Mouse (Mus musculus): Measurements from ENCODE around the gene Eci1. TPM values are rescaled to one million over a fixed set of nuclear protein-coding genes. Genes with fewer than 3 reads are reported as not detected.
"Not testable (repeated sequence)": the region's sequence is repeated elsewhere in the genome, so short reads cannot be mapped to it uniquely, and the experiment has no call there.

The Eci1 gene
- polyA plus RNA-seq, 1 experiment = 48.5 TPM

DNA sequence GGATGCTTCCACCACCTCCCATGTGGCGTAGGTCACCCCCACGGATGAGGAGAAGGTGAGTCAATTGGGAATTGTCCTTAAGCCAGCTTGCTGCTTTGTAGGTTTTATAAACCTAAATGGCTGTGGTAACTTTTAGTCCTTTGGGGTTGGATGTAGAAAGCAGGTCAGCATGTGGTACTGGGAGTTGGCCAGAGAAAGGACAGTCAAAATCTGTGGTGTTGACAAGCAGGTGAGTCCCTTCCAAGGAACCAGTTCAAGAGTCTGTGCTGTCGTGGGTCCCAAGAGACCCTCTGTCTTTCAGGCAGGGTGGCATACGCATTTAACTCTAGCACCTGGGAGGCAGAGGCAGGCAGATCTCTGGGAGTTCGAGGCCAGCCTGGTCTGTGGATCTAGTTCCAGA lies 2.0 kb upstream of the Eci1 start:
- Histone ChIP-seq H3K27me3 (ENCODE audit: control insufficient read depth, insufficient read depth, insufficient read length) (no peaks in the 10 kb centered on the region), H3K36me3 (ENCODE audit: control insufficient read depth, insufficient read depth) (peaks cover 47% of the 10 kb centered on the region), H3ac (ENCODE audit: control insufficient read depth, insufficient read length, low read depth) (no peak overlapping the region), H3K79me3 (ENCODE audit: low read depth) (peaks cover 24% of the 10 kb centered on the region), H3K79me2 (ENCODE audit: control insufficient read depth, insufficient read depth) (peaks cover 60% of the 10 kb centered on the region), H3K4me3 (ENCODE audit: insufficient read depth, poor library complexity, severe bottlenecking) (no peak overlapping the region)
- TF ChIP-seq USF1 (IDR thresholded peaks at IDR 0.05; ENCODE audit: low read depth) (no peak), MYOD1 (IDR thresholded peaks at IDR 0.05; ENCODE audit: control insufficient read depth, insufficient read length, low read depth) (no peak), MYOG (IDR thresholded peaks at IDR 0.05; ENCODE audit: control insufficient read depth, extremely low read depth, insufficient read length) (no peak), FOSL1 (IDR thresholded peaks at IDR 0.05; ENCODE audit: insufficient read depth, low read length, poor library complexity, severe bottlenecking) (no peak), MAX (IDR thresholded peaks at IDR 0.05) (no peak), CTCF (IDR thresholded peaks at IDR 0.05; ENCODE audit: control insufficient read depth, insufficient read depth, insufficient read length) (no peak), CEBPB (IDR thresholded peaks at IDR 0.05; ENCODE audit: low read depth) (no peak)

DNA sequence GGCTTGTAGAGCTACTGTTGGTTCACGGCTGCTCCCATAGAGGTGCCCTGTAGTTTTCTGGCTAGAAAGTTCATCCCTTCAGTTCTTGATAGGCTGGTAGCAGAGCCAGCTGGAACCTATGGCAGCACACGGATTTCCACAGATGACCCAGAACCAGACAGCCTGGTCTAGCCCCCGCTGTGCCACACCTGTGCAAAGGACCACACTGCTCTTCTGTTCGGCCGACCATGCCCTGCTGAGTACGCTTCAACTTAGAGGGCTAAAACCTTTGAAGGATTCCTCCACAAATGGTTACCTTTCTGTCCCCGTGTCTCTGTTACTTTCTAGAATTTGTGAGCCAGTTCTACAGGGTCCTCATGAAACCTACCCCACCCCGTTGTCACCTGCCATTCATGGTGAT lies 1.1 kb upstream of the Eci1 start:
- H3K27me3 ChIP-seq (ENCODE audit: control insufficient read depth, insufficient read depth, insufficient read length); H3K4me3 ChIP-seq (ENCODE audit: insufficient read depth, poor library complexity, severe bottlenecking); H3ac ChIP-seq (ENCODE audit: control insufficient read depth, insufficient read length, low read depth): not testable (repeated sequence)
- Histone ChIP-seq H3K79me3 (ENCODE audit: low read depth) (peaks cover 19% of the 10 kb centered on the region), H3K79me2 (ENCODE audit: control insufficient read depth, insufficient read depth) (peaks cover 57% of the 10 kb centered on the region), H3K36me3 (ENCODE audit: control insufficient read depth, insufficient read depth) (peaks cover 39% of the 10 kb centered on the region)

DNA sequence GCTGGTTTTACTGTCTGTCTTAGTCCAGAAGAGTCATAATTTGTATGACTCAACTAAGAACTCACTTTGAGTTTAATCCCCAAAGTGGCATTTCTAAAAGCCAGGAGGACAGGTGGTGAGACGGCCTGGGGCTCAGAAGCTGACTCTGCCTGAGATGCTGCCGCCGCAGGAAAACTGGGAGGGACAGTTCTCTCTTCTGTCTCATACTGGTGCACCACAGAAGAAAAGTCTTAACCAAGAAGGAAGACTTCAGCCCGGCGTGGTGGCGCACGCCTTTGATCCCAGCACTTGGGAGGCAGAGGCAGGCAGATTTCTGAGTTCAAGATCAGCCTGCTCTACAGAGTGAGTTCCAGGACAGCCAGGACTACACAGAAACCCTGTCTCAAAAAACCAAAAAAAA lies 536 bp upstream of the Eci1 start:
- Histone ChIP-seq H3ac (ENCODE audit: control insufficient read depth, insufficient read length, low read depth) (no peak overlapping the region), H3K27me3 (ENCODE audit: control insufficient read depth, insufficient read depth, insufficient read length) (no peaks in the 10 kb centered on the region), H3K4me3 (ENCODE audit: insufficient read depth, poor library complexity, severe bottlenecking) (peak overlapping the region; percentile 60), H3K79me2 (ENCODE audit: control insufficient read depth, insufficient read depth) (peaks cover 57% of the 10 kb centered on the region), H3K36me3 (ENCODE audit: control insufficient read depth, insufficient read depth) (peaks cover 33% of the 10 kb centered on the region), H3K79me3 (ENCODE audit: low read depth) (peaks cover 16% of the 10 kb centered on the region)
- TF ChIP-seq FOSL1 (IDR thresholded peaks at IDR 0.05; ENCODE audit: insufficient read depth, low read length, poor library complexity, severe bottlenecking) (no peak), MYOD1 (IDR thresholded peaks at IDR 0.05; ENCODE audit: control insufficient read depth, insufficient read length, low read depth) (peak; percentile 42)

DNA sequence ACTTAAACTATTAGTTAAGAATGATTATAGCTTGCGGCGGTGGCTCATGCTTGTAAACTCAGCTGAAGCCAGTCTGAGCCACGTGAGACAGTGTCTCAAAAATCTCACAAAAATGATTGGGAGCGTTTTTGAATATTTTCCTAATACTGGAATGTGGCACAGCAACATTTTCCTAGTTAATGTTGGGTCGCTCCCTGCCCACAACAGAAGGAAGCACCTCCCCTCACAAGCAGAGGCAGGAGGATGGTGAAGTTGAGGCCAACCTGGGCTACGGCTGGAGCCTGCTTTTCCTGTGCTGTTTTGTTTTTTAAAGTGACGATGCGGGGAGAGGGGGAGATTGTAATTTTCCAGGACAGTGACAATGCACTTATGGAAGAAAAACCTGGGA lies 723 bp downstream of the Eci1 start:
- no peaks in the 10 kb centered on the region for H3K27me3 ChIP-seq (ENCODE audit: control insufficient read depth, insufficient read depth, insufficient read length)
- no peak for TF ChIP-seq MYOD1 (IDR thresholded peaks at IDR 0.05; ENCODE audit: control insufficient read depth, insufficient read length, low read depth)
- TF ChIP-seq CEBPB (IDR thresholded peaks at IDR 0.05; ENCODE audit: low read depth) = no peak
- TF ChIP-seq MAX (IDR thresholded peaks at IDR 0.05) = no peak
- no peak for TF ChIP-seq CTCF (IDR thresholded peaks at IDR 0.05; ENCODE audit: control insufficient read depth, insufficient read depth, insufficient read length)
- TF ChIP-seq USF1 (IDR thresholded peaks at IDR 0.05; ENCODE audit: low read depth) = no peak
- TF ChIP-seq MYOG (IDR thresholded peaks at IDR 0.05; ENCODE audit: control insufficient read depth, extremely low read depth, insufficient read length) = no peak
- TF ChIP-seq FOSL1 (IDR thresholded peaks at IDR 0.05; ENCODE audit: insufficient read depth, low read length, poor library complexity, severe bottlenecking) = no peak
- H3K36me3 ChIP-seq (ENCODE audit: control insufficient read depth, insufficient read depth) = peaks cover 20% of the 10 kb centered on the region
- peaks cover 14% of the 10 kb centered on the region for H3K79me3 ChIP-seq (ENCODE audit: low read depth)
- peak overlapping the region; percentile 60 for H3K4me3 ChIP-seq (ENCODE audit: insufficient read depth, poor library complexity, severe bottlenecking)
- H3ac ChIP-seq (ENCODE audit: control insufficient read depth, insufficient read length, low read depth) = peak overlapping the region; percentile 46
- H3K79me2 ChIP-seq (ENCODE audit: control insufficient read depth, insufficient read depth) = peaks cover 51% of the 10 kb centered on the region

DNA sequence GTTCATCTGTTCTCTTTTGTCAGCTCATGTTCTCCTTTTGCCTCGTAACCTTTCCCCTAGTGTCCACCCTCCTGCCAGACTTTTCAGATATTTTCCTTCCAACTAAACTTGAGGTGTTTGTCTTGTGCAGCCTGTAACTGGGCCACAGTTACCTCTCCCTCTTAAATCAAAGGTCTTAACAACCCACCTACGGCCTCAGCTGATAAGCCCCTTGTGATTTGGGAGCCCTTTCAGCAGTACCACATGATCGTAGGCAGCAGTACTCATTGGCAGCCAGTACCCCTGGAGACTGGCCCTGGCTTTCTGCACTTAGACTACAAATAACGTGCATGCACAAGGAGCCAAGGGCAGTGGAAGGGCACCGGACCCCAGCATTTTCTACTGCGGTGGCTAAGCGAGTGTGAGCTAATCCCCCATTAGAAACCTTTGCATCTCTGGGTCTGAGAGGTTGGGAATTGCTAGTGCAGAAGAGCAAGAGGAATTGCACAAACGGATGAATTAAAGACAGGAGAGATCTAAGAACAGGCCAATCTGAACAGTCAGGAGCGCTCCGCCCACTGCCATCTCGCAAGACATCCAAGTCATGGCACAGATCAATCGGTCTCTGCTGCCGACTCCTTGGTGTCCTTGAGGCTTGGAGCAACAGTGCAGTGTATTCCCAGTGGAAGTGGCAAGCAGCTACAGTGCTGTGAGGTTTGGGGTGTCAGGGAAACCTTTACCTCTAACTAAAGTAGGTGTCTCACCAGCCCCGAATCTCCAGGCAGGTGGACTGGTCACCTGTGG lies 3.0 kb downstream of the Eci1 start:
- H3K79me2 ChIP-seq (ENCODE audit: control insufficient read depth, insufficient read depth) = peaks cover 47% of the 10 kb centered on the region
- H3ac ChIP-seq (ENCODE audit: control insufficient read depth, insufficient read length, low read depth) = no peak overlapping the region
- H3K36me3 ChIP-seq (ENCODE audit: control insufficient read depth, insufficient read depth) = peaks cover 5% of the 10 kb centered on the region
- peaks cover 8% of the 10 kb centered on the region for H3K79me3 ChIP-seq (ENCODE audit: low read depth)
- no peak for TF ChIP-seq USF1 (IDR thresholded peaks at IDR 0.05; ENCODE audit: low read depth)
- no peak for TF ChIP-seq CEBPB (IDR thresholded peaks at IDR 0.05; ENCODE audit: low read depth)
- TF ChIP-seq CTCF (IDR thresholded peaks at IDR 0.05; ENCODE audit: control insufficient read depth, insufficient read depth, insufficient read length) = no peak
- no peak for TF ChIP-seq FOSL1 (IDR thresholded peaks at IDR 0.05; ENCODE audit: insufficient read depth, low read length, poor library complexity, severe bottlenecking)
- TF ChIP-seq MYOG (IDR thresholded peaks at IDR 0.05; ENCODE audit: control insufficient read depth, extremely low read depth, insufficient read length) = no peak
- no peak for TF ChIP-seq MAX (IDR thresholded peaks at IDR 0.05)
- TF ChIP-seq MYOD1 (IDR thresholded peaks at IDR 0.05; ENCODE audit: control insufficient read depth, insufficient read length, low read depth) = no peak
- no peaks in the 10 kb centered on the region for H3K27me3 ChIP-seq (ENCODE audit: control insufficient read depth, insufficient read depth, insufficient read length)
- H3K4me3 ChIP-seq (ENCODE audit: insufficient read depth, poor library complexity, severe bottlenecking) = no peak overlapping the region

DNA sequence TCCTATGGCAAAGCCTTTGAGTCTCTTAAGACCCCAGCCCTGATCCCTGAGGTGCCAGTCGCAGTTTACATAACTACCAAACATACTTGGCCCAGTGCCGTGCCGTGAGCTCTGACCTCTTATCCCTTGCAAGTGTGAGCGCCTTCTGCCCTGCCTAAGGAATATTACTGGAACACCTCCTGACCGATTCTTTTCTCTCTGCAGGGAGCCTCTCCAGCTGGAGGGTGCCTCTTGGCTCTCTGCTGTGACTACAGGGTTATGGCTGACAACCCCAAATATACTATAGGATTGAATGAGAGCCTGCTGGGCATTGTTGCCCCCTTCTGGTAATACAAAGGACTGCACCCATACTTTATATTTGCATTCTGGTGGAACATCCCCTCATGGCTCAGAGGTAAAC lies 10.6 kb downstream of the Eci1 start:
- Histone ChIP-seq H3K27me3 (ENCODE audit: control insufficient read depth, insufficient read depth, insufficient read length) (no peaks in the 10 kb centered on the region), H3K36me3 (ENCODE audit: control insufficient read depth, insufficient read depth) (peaks cover 5% of the 10 kb centered on the region), H3K79me2 (ENCODE audit: control insufficient read depth, insufficient read depth) (no peaks in the 10 kb centered on the region), H3K4me3 (ENCODE audit: insufficient read depth, poor library complexity, severe bottlenecking) (no peak overlapping the region), H3K79me3 (ENCODE audit: low read depth) (no peaks in the 10 kb centered on the region), H3ac (ENCODE audit: control insufficient read depth, insufficient read length, low read depth) (no peak overlapping the region)
- no peak for TF ChIP-seq CEBPB (IDR thresholded peaks at IDR 0.05; ENCODE audit: low read depth)
- no peak for TF ChIP-seq MYOD1 (IDR thresholded peaks at IDR 0.05; ENCODE audit: control insufficient read depth, insufficient read length, low read depth)
- no peak for TF ChIP-seq USF1 (IDR thresholded peaks at IDR 0.05; ENCODE audit: low read depth)
- TF ChIP-seq CTCF (IDR thresholded peaks at IDR 0.05; ENCODE audit: control insufficient read depth, insufficient read depth, insufficient read length) = peak; percentile 0
- TF ChIP-seq MYOG (IDR thresholded peaks at IDR 0.05; ENCODE audit: control insufficient read depth, extremely low read depth, insufficient read length) = no peak
- TF ChIP-seq MAX (IDR thresholded peaks at IDR 0.05) = no peak
